Mouse (Mus musculus) hematopoietic stem cell, adult 5-6 weeks (primary cell): ENCODE measurements around the gene Prph2. TPM values are rescaled to one million over a fixed set of nuclear protein-coding genes. Genes with fewer than 3 reads are reported as not detected.

ENCODE experiments used
- ATAC-seq, 2 experiments: fragments of 125-278 bp in 1 of 2; replicated peaks in 1 of 2; 2 replicates each; pipeline ENCODE4 v1.8.0; 2016 to 2017; ENCODE audit warnings: inconsistent platforms in 2 of 2, mild to moderate bottlenecking in 2 of 2, moderate number of reproducible peaks in 2 of 2, low read depth in 1 of 2, moderate TSS enrichment in 1 of 2; ENCODE audit not compliant: low FRiP score in 2 of 2, poor library complexity in 2 of 2, severe bottlenecking in 2 of 2, insufficient read depth in 1 of 2, low TSS enrichment in 1 of 2
- total RNA-seq: library from RNA; stranded (forward); fragments of 172-1452, 232-1000 nt; gene quantifications from 2 replicates; pipeline ENCODE4 v1.2.3, GENCODE M21; 2017

The Prph2 gene
- not detected in 2 replicates for total RNA-seq

GRCm38 (mm10) chr17:46910186-46910585 lies at the start of gene Prph2:
TSS of gene Prph2 (plus strand) at chr17:46910459.
- no peak for ATAC-seq

GRCm38 (mm10) chr17:46864566-46865195 lies 45.6 kb upstream of the Prph2 start:
- ATAC-seq = no peak

GRCm38 (mm10) chr17:46866836-46867235 lies 43.4 kb upstream of the Prph2 start:
- no peak for ATAC-seq

GRCm38 (mm10) chr17:46870204-46870798 lies 40.0 kb upstream of the Prph2 start:
- peak; percentile 56 to 79; a peak in 3 of 4 replicates for ATAC-seq

GRCm38 (mm10) chr17:46870913-46871312 lies 39.3 kb upstream of the Prph2 start:
- no peak for ATAC-seq

GRCm38 (mm10) chr17:46872806-46873205 lies 37.5 kb upstream of the Prph2 start:
- no peak for ATAC-seq

DNA sequence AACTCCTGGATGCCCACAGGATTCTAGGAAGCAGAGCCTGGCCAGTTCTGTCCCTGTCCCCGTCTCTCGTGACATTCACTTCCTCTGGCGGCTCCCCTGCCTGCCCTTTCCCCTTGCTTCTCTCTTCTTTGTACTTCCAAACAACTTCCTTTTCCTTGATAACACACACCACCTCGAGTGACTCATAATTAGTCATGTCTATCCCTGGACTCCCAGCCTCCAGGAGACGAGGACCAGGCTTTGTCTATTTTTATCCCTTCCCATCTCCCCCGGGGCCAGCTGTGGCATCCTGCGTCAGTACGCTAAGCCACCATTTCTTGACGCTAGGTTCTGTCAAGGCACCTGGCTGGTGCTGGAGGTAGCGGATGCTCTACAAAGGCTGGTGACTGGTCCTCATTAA lies 36.1 kb upstream of the Prph2 start:
- no peak for ATAC-seq

DNA sequence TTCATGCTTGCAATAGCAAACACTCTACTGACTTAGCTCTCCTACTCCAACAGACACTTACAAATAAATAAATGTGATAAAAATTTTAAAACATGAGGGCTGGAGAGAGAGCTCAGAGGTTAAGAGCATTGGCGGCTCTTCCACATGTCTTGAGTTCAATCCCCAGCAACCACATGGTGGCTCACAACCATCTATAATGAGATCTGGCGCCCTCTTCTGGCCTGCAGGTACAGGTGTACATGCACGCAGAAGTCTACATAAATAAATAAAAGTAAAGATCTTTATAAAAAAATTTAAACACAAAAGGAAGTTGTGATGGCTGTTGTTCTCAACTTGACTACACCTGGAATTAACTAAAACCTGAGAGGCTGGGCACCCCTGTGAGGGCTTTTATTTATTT lies 34.6 kb upstream of the Prph2 start:
- no peak for ATAC-seq

GRCm38 (mm10) chr17:46876371-46876950 lies 33.8 kb upstream of the Prph2 start:
- no peak for ATAC-seq

DNA sequence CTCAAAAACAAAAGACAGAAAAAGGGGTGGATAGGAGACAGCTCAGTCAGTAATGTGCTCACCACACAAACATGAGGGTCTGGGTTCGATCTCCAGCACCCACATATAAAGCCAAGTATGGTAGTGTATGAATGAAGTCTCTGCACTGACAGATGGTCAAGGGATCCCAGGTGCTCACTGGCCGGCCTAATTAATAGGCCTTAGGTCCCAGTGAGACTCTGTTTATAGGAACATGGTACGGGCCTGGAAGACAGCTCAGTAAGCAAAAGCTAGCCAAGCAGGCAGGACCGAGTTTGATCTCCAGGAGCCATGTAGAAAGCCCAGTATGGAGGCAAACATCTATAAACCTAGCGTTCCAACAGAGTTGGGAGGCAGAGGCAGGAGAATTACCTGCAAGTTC lies 33.2 kb upstream of the Prph2 start:
- no peak for ATAC-seq

DNA sequence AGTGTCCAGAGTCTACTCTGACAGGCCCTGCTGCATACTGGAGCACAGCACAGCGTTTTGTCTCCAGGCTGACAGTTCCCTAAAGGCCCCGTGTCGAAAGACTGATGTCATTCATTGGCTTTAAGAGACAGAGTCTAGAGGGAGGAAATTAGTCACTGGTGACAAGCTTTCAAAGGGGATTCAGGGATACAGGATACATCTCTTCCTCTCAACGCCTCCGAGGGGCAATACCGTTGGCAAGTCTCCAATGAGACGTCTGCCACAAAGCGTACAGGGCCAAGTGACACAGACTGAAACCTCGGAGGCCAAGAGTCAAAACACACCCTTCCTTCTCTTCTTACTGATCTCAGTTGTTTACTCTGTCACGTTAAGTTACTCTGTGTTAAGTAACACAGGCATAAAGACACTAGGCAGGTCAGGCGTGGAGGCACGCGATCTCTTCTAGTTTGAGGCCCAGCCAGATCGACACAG lies 30.4 kb upstream of the Prph2 start:
- ATAC-seq = no peak

DNA sequence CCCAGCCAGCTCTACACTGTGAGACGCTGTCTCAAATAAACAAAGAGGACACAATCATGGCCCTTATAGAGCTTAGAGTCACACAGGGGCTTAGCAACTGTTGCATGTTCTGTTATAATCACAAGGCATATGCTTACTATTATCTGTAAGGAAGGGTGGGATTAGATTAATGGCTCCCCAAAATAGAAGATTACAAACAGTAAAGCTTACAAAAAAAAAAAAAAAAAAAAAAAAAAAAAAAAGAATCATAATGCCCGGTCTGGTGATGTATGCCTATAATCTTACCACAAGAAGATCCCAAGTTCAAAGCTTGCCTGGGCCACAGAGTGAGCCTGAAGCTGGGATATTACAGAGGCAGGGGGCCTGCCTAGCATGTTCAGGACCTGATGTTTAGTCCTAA lies 29.9 kb upstream of the Prph2 start:
- ATAC-seq = no peak

GRCm38 (mm10) chr17:46881728-46882127 lies 28.5 kb upstream of the Prph2 start:
- no peak for ATAC-seq

DNA sequence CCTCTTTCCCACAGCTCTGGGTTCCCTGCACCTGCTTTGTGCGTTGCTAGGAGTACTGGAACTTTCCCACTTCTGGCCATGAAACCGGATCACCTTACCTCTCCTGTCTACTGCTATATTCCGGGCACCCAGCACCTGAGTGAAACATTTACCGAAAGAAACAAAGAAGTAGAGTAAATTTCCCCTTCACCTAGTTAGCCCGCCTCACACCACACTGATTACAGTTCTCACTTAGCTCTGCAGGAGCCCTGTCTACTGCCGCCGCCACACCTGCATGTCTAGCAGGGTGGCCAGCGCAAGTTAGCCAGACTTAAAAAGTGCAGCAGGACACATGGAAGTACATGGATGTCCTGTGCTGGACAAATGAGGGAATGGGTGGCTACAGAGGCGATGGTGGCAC lies 27.2 kb upstream of the Prph2 start:
- no peak for ATAC-seq

- no peak for ATAC-seq
These were observed 25.5 kb upstream of the Prph2 start for GRCm38 (mm10) chr17:46884766-46885165.

GRCm38 (mm10) chr17:46885218-46885909 lies 24.9 kb upstream of the Prph2 start:
- no peak for ATAC-seq

- no peak for ATAC-seq
These were observed 24.2 kb upstream of the Prph2 start for GRCm38 (mm10) chr17:46885910-46886643.
